Mouse (Mus musculus): ENCODE measurements around the gene Dock9. TPM values are rescaled to one million over a fixed set of nuclear protein-coding genes. Genes with fewer than 3 reads are reported as not detected.

Gene Dock9
- total and polyA plus RNA-seq, 3 experiments, result 19.8 to 25.7 (median 24.0) TPM

DNA sequence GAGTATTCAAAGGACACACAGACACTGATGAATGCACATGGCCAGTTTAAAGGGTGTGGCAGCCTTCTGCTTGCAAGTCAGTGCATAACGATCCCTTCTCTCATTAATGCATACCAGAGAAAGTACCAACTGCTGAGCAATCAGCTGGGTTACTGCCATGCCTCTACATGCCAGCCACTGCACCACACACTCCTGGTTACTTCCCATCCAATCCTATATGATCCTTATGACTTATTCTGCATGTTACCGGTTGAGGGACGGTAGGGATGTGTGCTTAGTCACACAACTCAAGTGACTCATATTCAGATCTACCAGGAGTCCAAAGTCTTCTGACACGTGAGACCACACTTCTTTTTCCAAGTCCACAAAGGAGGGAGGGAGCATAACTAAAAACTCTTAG is 186.5 kb downstream of the Dock9 start:
- Histone ChIP-seq H3K79me2 (replicated peaks; ENCODE audit: control insufficient read depth, insufficient read depth, low read length) (no peaks in the 10 kb centered on the region), H3K9ac (ENCODE audit: low read depth, low read length) (no peak overlapping the region), H3K4me1 (ENCODE audit: control insufficient read depth, insufficient read depth, low read length) (peaks cover 4% of the 10 kb centered on the region), H3K27me3 (ENCODE audit: control insufficient read depth, insufficient read depth, low read length) (no peaks in the 10 kb centered on the region), H3K4me3 (no peak overlapping the region), H3K27ac (no peak overlapping the region), H3K36me3 (ENCODE audit: control insufficient read depth, insufficient read depth, low read length) (peaks cover 4% of the 10 kb centered on the region; the same call in 1 of the 2 replicates)
- intact Hi-C loops (cut with DNase I), result no loop called here
- DNase-seq, result no peak
- WGBS, result 82% methylated on average over 4 of the region's 4 CpGs
- TF ChIP-seq CTCF (IDR thresholded peaks at IDR 0.05), result no peak
- no peak for TF ChIP-seq EP300 (IDR thresholded peaks at IDR 0.05; ENCODE audit: insufficient read depth, low read depth, low read length)
- no peak for TF ChIP-seq POLR2A (IDR thresholded peaks at IDR 0.05; ENCODE audit: insufficient read depth, low read depth, low read length)

DNA sequence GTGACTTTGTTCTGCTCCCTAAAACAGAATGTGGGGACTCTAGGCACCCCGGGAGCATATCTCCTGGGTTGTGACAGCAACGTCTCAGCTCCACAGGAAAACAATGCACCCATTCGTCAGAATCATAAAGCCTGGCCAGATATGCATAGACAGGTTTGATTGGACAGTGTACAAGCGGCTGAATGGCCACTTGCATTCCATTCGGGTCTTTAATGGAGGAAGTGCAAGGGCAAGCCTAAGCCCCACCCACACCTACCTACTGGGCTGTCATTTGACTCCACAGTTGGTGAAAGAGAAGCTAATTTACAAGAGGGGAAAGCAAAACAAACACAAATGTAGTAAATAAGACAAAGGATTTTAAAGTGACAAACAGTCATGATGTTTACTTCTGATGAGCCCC is 189.1 kb downstream of the Dock9 start:
- Histone ChIP-seq H3K9ac (ENCODE audit: low read depth, low read length) (no peak overlapping the region), H3K27ac (no peak overlapping the region), H3K4me1 (ENCODE audit: control insufficient read depth, insufficient read depth, low read length) (peaks cover 3% of the 10 kb centered on the region), H3K27me3 (ENCODE audit: control insufficient read depth, insufficient read depth, low read length) (no peaks in the 10 kb centered on the region), H3K79me2 (replicated peaks; ENCODE audit: control insufficient read depth, insufficient read depth, low read length) (no peaks in the 10 kb centered on the region), H3K36me3 (ENCODE audit: control insufficient read depth, insufficient read depth, low read length) (peaks cover 7% of the 10 kb centered on the region; the same call in 1 of the 2 replicates), H3K4me3 (no peak overlapping the region)
- intact Hi-C loops (cut with DNase I), result loop anchor here (5.0 kb wide), 1 partner anchor 144 kb away; no protein-coding TSS in a partner anchor
- WGBS, result 40% methylated on average over 5 of the region's 5 CpGs
- TF ChIP-seq EP300 (IDR thresholded peaks at IDR 0.05; ENCODE audit: insufficient read depth, low read depth, low read length), result no peak
- no peak for TF ChIP-seq CTCF (IDR thresholded peaks at IDR 0.05)
- TF ChIP-seq POLR2A (IDR thresholded peaks at IDR 0.05; ENCODE audit: insufficient read depth, low read depth, low read length), result no peak
- DNase-seq, result no peak

DNA sequence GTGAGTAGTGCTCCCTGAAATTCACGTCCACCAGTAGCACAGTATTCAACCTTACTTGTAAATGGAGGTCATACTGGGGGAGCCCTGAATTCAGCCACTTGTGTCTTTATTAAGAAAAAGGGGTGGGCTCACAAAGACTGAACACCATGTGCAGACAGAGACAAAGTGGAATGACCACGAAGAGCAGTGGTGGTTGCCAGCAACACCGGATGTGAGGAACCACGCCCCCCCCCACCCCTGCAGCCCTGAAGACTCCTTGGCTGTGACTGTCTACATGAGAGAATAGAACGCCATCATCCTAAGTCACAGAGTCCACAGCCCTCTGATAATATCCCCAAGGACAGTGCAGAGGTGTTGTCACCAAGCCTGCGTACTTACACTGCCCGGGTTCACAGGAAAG is 191.2 kb downstream of the Dock9 start:
- Histone ChIP-seq H3K27ac (no peak overlapping the region), H3K79me2 (replicated peaks; ENCODE audit: control insufficient read depth, insufficient read depth, low read length) (no peaks in the 10 kb centered on the region), H3K27me3 (ENCODE audit: control insufficient read depth, insufficient read depth, low read length) (no peaks in the 10 kb centered on the region), H3K9ac (ENCODE audit: low read depth, low read length) (no peak overlapping the region), H3K36me3 (ENCODE audit: control insufficient read depth, insufficient read depth, low read length) (peaks cover 7% of the 10 kb centered on the region; the same call in 1 of the 2 replicates), H3K4me3 (no peak overlapping the region), H3K4me1 (ENCODE audit: control insufficient read depth, insufficient read depth, low read length) (peaks cover 3% of the 10 kb centered on the region)
- intact Hi-C loops (cut with DNase I), result loop anchor here (5.0 kb wide), 1 partner anchor 146 kb away; no protein-coding TSS in a partner anchor
- 32% methylated on average over 7 of the region's 7 CpGs for WGBS
- no peak for DNase-seq
- TF ChIP-seq EP300 (IDR thresholded peaks at IDR 0.05; ENCODE audit: insufficient read depth, low read depth, low read length), result no peak
- TF ChIP-seq CTCF (IDR thresholded peaks at IDR 0.05), result no peak
- TF ChIP-seq POLR2A (IDR thresholded peaks at IDR 0.05; ENCODE audit: insufficient read depth, low read depth, low read length), result no peak

DNA sequence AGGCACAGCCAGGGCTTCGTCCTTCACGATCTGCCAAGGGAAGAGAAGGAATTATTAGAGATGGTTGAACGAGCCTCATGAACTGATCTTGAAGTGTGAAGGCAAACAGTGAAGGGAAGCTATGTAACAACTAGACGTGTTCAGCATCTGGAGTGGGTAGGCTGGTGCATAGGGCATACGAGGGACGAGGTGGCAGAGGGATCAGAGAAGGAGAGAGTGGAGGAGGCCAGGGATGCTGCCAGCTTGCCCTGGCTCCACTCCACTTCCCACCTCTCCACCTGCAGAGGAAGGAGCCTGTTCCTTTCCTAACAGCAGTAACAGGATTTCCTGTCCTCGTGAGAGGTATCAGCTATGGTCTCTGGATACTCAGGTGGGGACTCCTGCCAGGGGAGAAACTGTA is 192.4 kb downstream of the Dock9 start:
- TF ChIP-seq EP300 (IDR thresholded peaks at IDR 0.05; ENCODE audit: insufficient read depth, low read depth, low read length), result no peak
- TF ChIP-seq POLR2A (IDR thresholded peaks at IDR 0.05; ENCODE audit: insufficient read depth, low read depth, low read length), result no peak
- TF ChIP-seq CTCF (IDR thresholded peaks at IDR 0.05), result no peak
- intact Hi-C loops (cut with DNase I), result loop anchor here (5.0 kb wide), 1 partner anchor 147 kb away; no protein-coding TSS in a partner anchor
- H3K36me3 ChIP-seq (ENCODE audit: control insufficient read depth, insufficient read depth, low read length), result peaks cover 9% of the 10 kb centered on the region
- peaks cover 3% of the 10 kb centered on the region for H3K4me1 ChIP-seq (ENCODE audit: control insufficient read depth, insufficient read depth, low read length)
- 73% methylated on average over 7 of the region's 7 CpGs for WGBS
- H3K4me3 ChIP-seq, result no peak overlapping the region
- no peaks in the 10 kb centered on the region for H3K79me2 ChIP-seq (replicated peaks; ENCODE audit: control insufficient read depth, insufficient read depth, low read length)
- no peaks in the 10 kb centered on the region for H3K27me3 ChIP-seq (ENCODE audit: control insufficient read depth, insufficient read depth, low read length)
- no peak overlapping the region for H3K27ac ChIP-seq
- DNase-seq, result no peak
- no peak overlapping the region for H3K9ac ChIP-seq (ENCODE audit: low read depth, low read length)

GRCm38 (mm10) chr14:121604565-121604964 is 193.1 kb downstream of the Dock9 start:
- 82% methylated on average over 4 of the region's 4 CpGs for WGBS
- TF ChIP-seq POLR2A (IDR thresholded peaks at IDR 0.05; ENCODE audit: insufficient read depth, low read depth, low read length) (no peak), EP300 (IDR thresholded peaks at IDR 0.05; ENCODE audit: insufficient read depth, low read depth, low read length) (no peak), CTCF (IDR thresholded peaks at IDR 0.05) (no peak)
- intact Hi-C loops (cut with DNase I), result no loop called here

DNA sequence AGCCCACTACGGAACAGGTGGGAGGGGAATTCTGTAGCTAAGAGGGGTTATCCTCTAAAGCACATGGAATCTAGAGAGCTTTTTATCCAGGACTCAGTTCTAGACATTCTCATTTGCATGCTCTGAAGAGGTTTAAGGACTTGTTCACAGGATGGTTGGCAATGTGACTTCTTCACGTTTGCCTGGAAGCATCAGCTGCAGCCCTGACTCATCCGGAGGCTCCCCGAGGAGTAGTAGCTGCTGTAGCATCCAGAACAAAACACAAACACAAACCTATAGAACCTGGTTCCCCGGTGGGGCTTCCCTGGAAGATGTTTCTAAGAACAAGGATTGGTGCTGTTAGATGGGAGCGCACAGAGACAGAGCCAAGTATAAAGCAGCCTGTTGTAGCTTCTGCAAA is 195.0 kb downstream of the Dock9 start:
- Histone ChIP-seq H3K27ac (no peak overlapping the region), H3K9ac (ENCODE audit: low read depth, low read length) (no peak overlapping the region), H3K36me3 (ENCODE audit: control insufficient read depth, insufficient read depth, low read length) (peaks cover 9% of the 10 kb centered on the region), H3K27me3 (ENCODE audit: control insufficient read depth, insufficient read depth, low read length) (no peaks in the 10 kb centered on the region), H3K4me1 (ENCODE audit: control insufficient read depth, insufficient read depth, low read length) (peaks cover 3% of the 10 kb centered on the region), H3K79me2 (replicated peaks; ENCODE audit: control insufficient read depth, insufficient read depth, low read length) (no peaks in the 10 kb centered on the region), H3K4me3 (no peak overlapping the region)
- WGBS, result 77% methylated on average over 6 of the region's 6 CpGs
- no peak for DNase-seq
- TF ChIP-seq POLR2A (IDR thresholded peaks at IDR 0.05; ENCODE audit: insufficient read depth, low read depth, low read length) (no peak), EP300 (IDR thresholded peaks at IDR 0.05; ENCODE audit: insufficient read depth, low read depth, low read length) (no peak), CTCF (IDR thresholded peaks at IDR 0.05) (no peak)
- intact Hi-C loops (cut with DNase I), result no loop called here

More at GRCm38 (mm10) chr14:121604565-121604964, 193.1 kb downstream of the Dock9 start:
- H3K4me1 ChIP-seq (ENCODE audit: control insufficient read depth, insufficient read depth, low read length), result peaks cover 3% of the 10 kb centered on the region
- no peak overlapping the region for H3K9ac ChIP-seq (ENCODE audit: low read depth, low read length)
- peaks cover 9% of the 10 kb centered on the region for H3K36me3 ChIP-seq (ENCODE audit: control insufficient read depth, insufficient read depth, low read length)
- H3K27me3 ChIP-seq (ENCODE audit: control insufficient read depth, insufficient read depth, low read length), result no peaks in the 10 kb centered on the region
- H3K27ac ChIP-seq, result no peak overlapping the region
- H3K79me2 ChIP-seq (replicated peaks; ENCODE audit: control insufficient read depth, insufficient read depth, low read length), result no peaks in the 10 kb centered on the region
- no peak for DNase-seq
- H3K4me3 ChIP-seq, result no peak overlapping the region
